Mouse (Mus musculus) bone marrow, adult 2 months (tissue): ENCODE results near the gene Pxt1.

Experiments
- CTCF ChIP-seq: fragments of 200-500 bp; IDR thresholded peaks from 2 replicates; pipeline ENCODE4 v1.5.1; 2011; ENCODE audit warnings: low read length, control low read depth; ENCODE audit not compliant: control insufficient read depth, insufficient read depth
- POLR2A ChIP-seq: fragments of 200-500 bp; IDR thresholded peaks from 2 replicates; pipeline ENCODE4 v1.6.1; 2011; ENCODE audit warnings: low read depth, mild to moderate bottlenecking, control low read depth, low read length, borderline replicate concordance; ENCODE audit not compliant: control insufficient read depth

- TF ChIP-seq POLR2A (no peak), CTCF (no peak)
These were observed 18.6 kb downstream of the Pxt1 start for GRCm38 (mm10) chr17:28924957-28925595.
